Mouse (Mus musculus) fibroblast of lung, adult 2 months (primary cell): ENCODE data around the gene Hist2h2bb.

Experiments
- DNase-seq: peaks from one replicate; pipeline ENCODE4 v3.0.0-alpha.2; 2011; ENCODE audit warnings: low read depth

The Hist2h2bb gene

DNA sequence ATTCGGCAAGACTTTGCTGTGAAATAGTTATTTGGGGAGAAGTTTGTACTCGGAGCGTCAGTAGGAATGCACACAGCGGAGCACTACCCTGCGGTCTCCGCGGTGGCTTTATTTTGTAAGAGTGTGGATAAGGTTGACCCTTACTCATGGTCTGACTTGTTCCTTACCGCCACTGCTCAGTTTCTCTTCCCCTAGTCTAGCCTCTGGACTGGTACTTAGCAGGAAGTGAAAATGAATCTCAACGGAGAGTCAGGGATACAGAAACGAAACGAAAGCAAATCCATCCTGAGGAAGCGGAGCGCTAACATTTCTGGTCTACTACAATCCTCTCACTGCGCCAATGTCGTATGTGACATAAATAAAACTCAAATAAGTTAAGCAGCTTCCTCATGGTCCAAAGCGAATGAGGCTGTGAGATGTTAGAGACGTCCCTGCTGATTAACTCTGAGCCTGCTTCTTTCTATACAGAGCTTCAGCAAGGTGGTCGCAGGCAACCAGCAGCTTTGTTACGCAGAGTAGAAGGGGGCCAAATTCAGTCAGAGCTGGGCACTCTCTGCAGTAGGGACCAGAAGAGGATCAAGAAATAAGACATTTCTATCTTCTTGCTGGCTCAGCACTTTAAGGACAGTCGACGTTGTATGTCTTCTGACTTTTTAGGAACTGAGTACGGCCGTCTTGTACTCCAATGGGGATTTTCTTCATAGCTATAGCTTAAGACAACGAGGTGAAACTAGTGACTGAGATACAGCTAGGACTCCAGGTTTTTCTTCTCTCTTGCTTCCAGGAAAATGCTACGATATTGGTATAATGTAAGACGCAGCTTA lies 31.4 kb downstream of the Hist2h2bb start:
- DNase-seq = no peak

DNA sequence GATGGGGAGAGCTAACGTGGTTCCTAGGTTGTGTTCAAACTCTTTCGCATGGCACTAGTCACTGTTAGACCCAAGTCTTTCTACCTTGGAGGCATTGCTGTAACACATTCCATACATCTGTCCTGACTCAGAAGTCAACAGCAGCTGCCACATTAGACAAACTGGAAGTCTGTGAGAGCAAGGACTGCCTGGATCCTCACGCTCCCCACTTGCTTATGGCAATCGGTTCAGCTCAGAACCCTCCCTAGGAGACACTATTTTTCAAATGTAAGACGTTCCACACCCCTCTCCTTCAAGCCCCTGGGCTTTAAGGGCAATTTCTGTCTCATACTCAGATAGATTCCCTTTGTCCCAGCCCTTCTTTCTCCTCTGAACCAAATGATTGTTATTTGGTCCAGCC lies 32.5 kb downstream of the Hist2h2bb start:
- no peak for DNase-seq

DNA sequence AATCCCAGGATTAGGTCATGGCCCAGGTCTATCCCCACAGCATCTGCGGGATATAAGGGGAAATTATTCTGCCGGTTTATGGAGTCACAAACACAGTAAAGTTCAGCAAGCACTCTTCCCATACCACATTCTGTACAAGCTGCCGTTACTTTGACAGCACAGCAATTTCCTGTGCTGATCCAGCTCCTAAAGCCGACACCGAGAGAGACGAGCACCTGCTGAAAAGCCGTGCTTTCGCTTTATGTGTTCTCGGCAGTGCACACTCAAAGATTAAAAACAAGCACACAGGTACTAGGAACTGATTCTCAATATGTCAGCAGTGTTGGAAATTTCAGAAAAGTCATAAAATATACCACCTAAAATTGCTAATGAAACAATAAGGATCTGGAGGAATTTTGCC lies 37.0 kb downstream of the Hist2h2bb start:
- DNase-seq = no peak

DNA sequence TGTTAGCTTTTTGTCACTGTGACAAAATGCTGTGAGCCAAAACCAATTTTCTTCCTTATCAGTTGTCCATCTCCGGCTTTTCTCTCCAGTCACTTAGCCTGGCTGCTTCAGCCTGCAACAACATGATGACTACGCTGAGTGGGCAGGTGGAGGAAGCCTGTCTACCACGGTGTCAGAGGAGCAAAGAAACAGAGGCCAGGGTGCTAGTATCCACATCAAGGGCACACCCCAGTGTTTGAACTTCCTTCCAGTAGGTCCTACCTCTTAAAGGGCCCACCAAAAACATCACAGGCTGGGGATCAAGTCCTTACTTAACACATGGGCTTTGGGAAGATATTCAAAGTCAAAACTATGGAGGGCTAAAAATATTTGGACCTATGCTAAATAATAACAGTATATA lies 39.9 kb downstream of the Hist2h2bb start:
- DNase-seq = no peak

DNA sequence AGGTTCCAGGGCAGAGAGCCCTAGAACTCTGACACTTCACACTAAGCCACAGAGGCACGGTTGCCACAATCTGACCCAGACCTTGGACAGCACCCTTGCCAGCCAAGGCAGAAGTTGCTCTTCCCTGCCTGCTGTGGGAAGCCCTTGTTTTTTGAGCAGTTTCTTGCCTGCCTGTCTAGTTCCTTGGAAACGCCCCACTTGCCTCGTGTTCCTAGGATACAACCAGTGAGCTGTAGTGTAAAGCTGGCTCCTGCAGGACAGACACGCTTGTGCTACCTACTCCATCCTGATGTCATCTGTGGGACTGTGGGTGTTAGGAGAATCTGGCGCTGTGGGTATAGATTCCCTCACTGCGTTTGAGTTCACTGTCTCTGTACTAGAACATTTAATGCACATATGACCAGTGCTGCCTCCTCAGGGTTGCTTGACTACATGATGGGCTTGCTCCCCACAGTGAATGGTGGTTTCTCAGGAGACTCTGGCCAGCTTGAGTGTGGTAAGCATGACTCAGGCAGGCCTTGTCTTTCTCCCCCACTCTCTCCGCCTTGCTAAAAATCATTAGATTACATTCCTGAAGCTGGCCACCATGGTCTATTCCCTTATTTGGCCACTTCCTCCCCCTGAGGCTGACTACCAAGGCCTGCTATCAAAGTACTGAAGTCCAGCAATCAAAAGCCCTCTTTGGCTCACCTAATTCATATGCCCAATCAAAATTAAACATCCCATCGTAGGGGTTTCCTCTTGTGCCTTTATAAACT lies 43.0 kb downstream of the Hist2h2bb start:
- DNase-seq = no peak
